Mouse (Mus musculus) spleen, postnatal 36 days (tissue): ENCODE data around the gene Mgat4e.
A peak's percentile ranks its signal among the peaks of the same experiment; 100 is the strongest.

Experiments used
- DNase-seq, 2 experiments: peaks; one replicate each; pipeline ENCODE4 v3.0.0; 2022; ENCODE audit warnings: low spot score in 2 of 2, mixed read lengths in 1 of 2

Gene Mgat4e

GRCm38 (mm10) chr1:134549632-134550132 is at the start of gene Mgat4e:
Gene Mgat4e, minus strand, starts transcription at chr1:134549682.
- DNase-seq: no peak

DNA sequence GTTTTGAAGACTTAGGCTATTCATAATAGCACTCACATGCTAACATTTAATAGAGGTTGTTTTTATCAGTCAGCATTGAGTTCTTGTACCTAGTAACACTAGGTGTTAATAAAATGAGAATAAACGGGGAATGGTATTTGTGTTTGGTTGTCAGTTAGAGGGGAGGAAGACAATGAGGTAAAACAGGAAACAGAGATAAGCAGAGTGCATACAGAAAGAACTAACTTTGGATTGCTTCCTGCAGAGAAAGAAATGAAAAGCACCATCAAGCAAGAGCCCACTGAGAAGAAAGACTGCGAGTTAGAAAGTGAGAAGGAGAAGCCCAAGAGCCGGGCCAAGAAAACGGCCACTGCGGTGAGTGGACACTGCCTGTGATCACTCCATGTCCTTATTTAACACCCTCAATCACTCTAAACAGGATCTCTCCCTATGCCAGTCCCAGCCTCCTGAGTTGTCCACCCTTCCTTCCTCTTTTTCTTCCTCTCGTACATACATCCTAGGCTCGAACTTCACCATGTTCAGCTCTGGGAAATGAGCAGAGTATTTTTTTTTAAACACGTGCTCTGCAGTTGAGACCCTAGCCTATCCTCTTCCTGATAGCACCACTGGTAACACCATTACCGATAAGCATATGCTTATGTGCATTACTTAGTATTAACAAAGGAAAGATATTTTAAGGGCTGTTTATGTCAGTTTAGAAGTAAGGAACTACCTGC is 48.0 kb upstream of the Mgat4e start:
- DNase-seq: no peak

DNA sequence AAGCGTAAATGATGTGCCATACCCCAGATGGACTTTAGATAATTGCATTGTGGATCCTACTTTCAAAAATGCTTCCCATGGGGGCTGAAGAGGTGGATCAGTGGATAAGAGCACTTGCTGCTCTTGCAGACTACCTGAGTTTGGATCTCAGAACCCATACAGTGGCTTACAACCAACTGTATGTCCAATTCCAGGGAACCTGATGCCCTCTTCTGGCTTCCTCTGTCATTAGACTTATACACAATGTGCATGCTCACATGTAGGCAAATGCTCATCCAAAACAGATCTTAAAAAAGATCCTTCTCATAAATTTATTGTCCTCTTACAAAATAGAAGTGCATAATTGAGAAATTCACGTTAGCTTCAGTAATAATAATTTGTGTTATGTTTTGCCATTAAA is 42.3 kb upstream of the Mgat4e start:
- DNase-seq: no peak

DNA sequence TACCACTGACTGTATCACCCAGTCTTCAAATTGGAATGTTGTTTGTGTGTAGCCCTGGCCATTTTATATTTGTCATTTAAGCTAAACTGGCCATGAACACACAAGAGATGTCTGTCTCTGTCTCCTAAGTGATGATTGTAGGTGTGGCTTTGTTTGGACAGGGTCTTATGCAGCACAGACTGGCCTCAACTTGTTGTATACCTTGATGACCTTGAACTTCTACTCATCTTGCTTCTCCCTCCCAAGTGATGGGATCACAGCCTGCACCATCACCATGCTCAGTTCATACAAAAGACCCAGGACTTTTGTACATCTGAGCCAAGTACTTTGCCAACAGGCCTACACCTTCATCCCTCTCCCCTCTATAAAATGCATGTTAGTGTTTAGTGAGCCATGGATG is 40.2 kb upstream of the Mgat4e start:
- DNase-seq: no peak

- DNase-seq: no peak
These were observed 34.1 kb upstream of the Mgat4e start for GRCm38 (mm10) chr1:134583560-134583959.

- no peak for DNase-seq
These were observed 31.3 kb upstream of the Mgat4e start for GRCm38 (mm10) chr1:134580796-134581195.

GRCm38 (mm10) chr1:134577384-134578120 is 28.1 kb upstream of the Mgat4e start:
- no peak for DNase-seq

DNA sequence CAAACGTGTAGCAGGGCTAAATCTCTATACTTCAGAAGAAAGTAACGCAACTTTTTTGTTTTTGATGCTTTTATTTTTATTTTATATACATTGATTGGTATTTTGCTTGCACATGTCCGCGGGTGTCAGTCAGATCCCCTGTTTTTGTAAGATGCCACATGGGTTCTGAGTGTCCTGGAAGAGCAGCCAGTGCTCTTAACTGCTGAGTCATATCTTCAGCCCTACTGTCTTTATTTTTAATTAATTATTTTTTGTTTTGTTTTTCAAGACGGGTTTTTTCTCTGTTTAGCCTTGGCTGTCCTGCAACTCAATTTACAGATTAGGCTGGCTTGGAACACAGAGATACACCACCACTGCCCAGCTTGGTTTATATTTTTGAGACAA is 24.4 kb upstream of the Mgat4e start:
- DNase-seq: no peak

- DNase-seq: no peak
These were observed 23.9 kb upstream of the Mgat4e start for GRCm38 (mm10) chr1:134573300-134573931.

- DNase-seq: no peak
These were observed 21.1 kb upstream of the Mgat4e start for GRCm38 (mm10) chr1:134570631-134571030.

GRCm38 (mm10) chr1:134570171-134570570 is 20.7 kb upstream of the Mgat4e start:
- no peak for DNase-seq

DNA sequence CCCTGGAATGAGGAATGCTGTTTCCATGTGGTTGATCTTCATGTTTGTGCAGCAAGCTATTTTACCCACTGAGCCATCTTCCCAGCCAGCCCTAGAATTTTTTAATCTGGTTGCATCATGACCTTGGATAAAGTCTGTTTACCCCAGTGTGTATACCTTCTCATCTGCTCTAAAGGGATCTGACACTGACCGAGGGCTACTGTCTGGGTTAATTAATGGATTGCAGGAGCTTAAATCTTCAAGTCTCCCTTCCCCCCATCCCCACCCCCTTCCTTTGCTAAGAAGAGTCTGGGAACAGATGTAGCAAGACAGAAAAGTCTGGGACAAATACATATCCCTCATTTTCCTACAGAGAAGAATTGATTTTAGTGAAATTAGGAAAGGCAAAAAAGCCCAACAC is 18.0 kb upstream of the Mgat4e start:
- no peak for DNase-seq

DNA sequence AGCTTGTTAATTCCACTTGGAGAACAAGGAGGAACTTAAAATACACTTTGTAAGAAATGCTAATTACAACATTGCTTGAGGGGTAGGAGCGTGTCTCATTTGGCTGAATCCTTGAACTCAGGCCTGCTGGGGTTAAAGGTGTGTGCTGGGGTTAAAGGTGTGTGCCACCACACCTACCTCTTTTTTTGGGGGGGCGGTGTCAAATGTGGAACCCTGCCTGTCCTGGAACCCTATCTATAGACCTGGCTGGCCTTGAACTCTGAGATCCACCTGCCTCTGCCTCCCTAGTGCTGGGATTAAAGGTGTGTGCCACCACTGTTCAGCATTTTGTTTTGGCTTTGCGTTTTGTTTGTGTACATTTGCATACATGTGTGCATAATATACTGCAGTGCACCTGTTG is 14.2 kb upstream of the Mgat4e start:
- DNase-seq: no peak

GRCm38 (mm10) chr1:134562457-134562856 is 13.0 kb upstream of the Mgat4e start:
- no peak for DNase-seq

GRCm38 (mm10) chr1:134561770-134562143 is 12.3 kb upstream of the Mgat4e start:
- no peak for DNase-seq

GRCm38 (mm10) chr1:134560801-134561769 is 11.6 kb upstream of the Mgat4e start:
- peak; percentile 3 to 15 for DNase-seq

GRCm38 (mm10) chr1:134560396-134560795 is 10.9 kb upstream of the Mgat4e start:
- peak; percentile 28 to 32 for DNase-seq

GRCm38 (mm10) chr1:134559976-134560375 is 10.5 kb upstream of the Mgat4e start, which contains the start of gene Kdm5b:
Gene Kdm5b, plus strand, starts transcription at chr1:134560171.
- DNase-seq: peak; percentile 87 to 88

DNA sequence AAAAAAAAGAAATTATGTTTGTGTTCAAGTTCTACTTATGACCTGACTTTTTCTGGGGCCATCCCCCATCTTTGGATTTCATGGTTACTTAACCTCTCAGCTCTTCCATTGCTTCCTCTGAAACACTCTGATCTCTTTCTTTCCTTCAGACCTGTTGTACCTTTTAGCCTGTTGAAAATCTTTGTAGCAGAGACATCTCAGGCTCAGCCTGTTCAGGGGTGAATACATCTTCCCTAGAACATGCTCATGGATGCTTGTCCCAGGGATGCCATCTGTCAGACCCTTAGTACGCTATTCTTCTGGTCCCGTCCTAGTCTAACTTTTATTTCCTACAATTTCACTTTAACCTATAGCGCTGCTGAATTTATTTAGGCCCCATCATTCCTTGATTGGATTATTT is 9.7 kb upstream of the Mgat4e start:
- no peak for DNase-seq

DNA sequence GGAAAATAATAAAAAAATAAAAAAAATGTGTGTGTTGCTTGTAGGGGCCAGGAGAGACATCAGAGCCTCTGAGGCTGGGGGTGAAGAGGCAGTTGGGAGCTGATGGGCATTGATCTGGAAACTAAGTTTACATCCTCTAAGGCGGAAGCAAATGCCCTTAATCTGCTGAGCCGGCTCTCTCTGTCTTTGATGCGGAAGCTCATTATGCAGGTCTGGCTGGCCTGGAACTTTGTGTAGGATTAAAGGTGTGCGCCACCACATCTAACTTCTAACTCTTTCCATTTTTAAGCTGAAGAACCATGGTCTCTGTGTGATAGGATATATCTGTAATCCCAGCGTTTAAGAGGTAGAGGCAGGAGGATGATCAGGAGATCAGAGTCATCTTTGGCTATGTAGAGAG is 9.0 kb upstream of the Mgat4e start:
- DNase-seq: no peak

DNA sequence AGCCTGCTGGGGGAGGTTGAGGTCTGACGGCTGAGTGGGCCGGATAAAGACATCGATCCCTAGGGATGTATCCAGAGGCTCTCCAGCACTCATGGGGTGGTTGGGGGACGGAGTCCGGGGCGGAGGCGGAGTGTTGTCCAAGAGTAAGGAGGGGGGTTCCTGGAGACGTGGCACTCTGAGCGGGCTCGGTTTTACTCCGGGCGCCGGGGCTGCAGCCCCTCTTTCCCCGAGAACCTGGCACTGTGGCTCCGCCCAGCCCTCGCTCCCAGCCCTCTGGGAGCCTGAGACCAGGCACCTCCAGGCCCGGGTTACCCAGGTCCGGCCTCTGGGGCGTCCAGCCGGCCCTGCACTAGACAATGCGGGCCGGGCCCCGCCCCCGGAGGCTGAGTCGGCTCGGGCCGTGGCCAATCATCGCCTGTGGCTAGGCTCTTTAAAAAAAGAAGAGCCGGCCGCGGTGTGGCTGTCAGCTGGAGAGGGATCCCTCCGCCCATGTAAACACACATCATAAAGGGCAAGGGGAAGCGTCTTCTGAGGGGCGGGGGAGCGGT is 7.3 kb upstream of the Mgat4e start:
- peak; percentile 94 to 95 for DNase-seq
